Mouse (Mus musculus) brain, embryonic 14.5 days (tissue): Measurements from ENCODE around the gene Rbm12.

Experiments
- CTCF ChIP-seq: fragments of 200-500 bp; IDR thresholded peaks from 2 replicates; pipeline ENCODE4 v1.5.1; 2012; ENCODE audit warnings: inconsistent platforms, mild to moderate bottlenecking, moderate library complexity, borderline replicate concordance; ENCODE audit not compliant: insufficient read depth, insufficient read length; ENCODE audit errors: extremely low read depth
- POLR2A ChIP-seq: fragments of 200-500 bp; IDR thresholded peaks from 2 replicates; pipeline ENCODE4 v1.6.1; 2012; ENCODE audit warnings: mild to moderate bottlenecking, inconsistent platforms, borderline replicate concordance; ENCODE audit not compliant: poor library complexity, insufficient read depth, insufficient read length, severe bottlenecking; ENCODE audit errors: extremely low read depth

GRCm38 (mm10) chr2:156089799-156090198 lies 22.0 kb downstream of the Rbm12 start:
- no peak for TF ChIP-seq POLR2A
- no peak for TF ChIP-seq CTCF
